Mouse (Mus musculus) monocyte, adult 2 months (primary cell): ENCODE results near the gene Ppil3.

ENCODE experiments used
- DNase-seq, 2 experiments: peaks; one replicate each; pipeline ENCODE4 v3.0.0; 2022; ENCODE audit warnings: low spot score in 2 of 2, low read depth in 1 of 2

Ppil3 gene

DNA sequence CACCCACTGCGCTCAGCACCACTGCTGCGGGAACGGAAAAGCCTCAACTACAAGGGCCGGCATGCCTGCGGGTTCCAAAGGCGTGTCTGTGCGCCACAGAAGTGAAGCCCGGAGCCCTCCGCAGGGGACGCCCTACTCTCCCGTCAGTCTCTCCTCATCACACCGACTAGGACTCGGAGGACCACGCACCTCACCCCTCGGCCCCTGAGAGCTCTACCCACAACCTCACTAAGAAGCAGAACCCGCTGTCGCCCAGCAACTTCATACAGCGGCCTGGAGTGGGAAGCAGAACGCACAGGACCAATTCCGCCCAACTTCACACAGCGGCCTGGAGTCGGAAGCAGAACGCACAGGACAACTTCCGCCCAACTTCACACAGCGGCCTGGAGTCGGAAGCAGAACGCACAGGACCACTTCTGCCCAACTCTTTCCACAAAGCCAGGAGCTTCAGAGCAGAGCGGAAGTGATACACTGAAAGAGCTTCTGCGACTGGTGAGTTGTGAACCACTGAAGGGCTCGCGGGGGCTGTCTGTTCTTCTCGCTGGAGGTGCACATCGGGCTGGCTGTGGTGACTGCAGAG is at the start of gene Ppil3, which contains the start of gene Nif3l1:
TSS of gene Ppil3 (minus strand) at position 344 of the 580 bp plus-strand sequence.
TSS of gene Nif3l1 (plus strand) at position 9 of the 580 bp plus-strand sequence.
- peak; percentile 77 to 79 for DNase-seq

DNA sequence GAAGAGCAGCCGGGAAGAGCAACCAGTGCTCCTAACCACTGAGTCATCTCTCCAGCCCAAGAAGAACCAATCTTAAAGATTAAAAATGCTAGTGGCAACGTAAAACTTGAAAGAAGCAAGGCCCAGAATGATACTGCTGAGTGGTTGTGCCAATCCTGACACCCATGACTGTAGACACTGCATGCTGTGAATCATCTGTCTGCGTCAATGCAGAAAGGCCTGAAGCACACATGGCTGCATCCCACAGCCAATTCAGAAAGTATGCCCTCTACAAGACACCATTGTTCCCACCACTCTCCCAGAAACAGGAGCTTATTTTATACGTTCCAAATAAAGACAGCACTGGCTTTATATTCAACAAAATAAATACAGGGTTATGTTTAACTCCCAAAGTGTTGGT is 37.4 kb upstream of the Ppil3 start:
- no peak for DNase-seq

DNA sequence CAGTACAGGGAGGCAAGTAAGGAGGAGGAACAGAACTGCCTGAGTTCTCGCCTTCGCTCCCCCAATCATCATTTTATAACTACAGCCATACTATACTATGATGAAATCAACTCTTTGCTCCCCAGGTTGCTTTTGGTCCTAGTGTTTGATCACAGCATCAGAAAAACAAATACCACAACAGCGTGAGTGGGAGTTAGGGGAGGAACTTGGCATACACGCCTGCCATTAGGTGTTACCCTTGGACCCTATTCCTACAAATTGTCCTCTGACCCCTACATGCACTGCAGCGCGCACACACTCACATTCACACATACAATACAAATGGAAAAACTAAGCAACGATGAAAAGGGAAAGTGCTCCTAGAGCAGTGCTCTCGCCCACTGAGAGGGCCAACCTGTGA is 30.4 kb upstream of the Ppil3 start:
- DNase-seq = no peak

- DNase-seq = no peak
Measured at GRCm38 (mm10) chr1:58465561-58465960, 20.3 kb upstream of the Ppil3 start.

GRCm38 (mm10) chr1:58465042-58465441 is 19.8 kb upstream of the Ppil3 start:
- no peak for DNase-seq

GRCm38 (mm10) chr1:58463935-58464334 is 18.6 kb upstream of the Ppil3 start:
- no peak for DNase-seq

DNA sequence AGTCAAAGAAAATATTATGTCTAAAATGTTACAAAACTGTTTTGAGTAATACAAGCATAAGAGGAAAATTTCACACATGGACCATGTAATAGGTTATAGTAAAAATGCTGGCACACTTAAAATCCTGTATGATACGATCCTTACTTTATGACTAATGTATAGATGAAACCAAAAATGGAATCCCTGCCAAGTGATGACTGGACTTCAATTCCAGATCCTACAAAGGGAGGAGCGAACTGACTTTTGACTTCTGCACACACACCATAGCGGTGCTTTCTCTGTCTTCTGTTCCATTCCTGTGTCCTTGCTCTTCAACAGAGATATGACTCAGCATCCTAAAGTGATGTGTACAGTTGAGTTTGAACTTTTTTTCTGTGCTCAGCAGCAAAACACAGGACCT is 15.3 kb upstream of the Ppil3 start:
- no peak for DNase-seq

DNA sequence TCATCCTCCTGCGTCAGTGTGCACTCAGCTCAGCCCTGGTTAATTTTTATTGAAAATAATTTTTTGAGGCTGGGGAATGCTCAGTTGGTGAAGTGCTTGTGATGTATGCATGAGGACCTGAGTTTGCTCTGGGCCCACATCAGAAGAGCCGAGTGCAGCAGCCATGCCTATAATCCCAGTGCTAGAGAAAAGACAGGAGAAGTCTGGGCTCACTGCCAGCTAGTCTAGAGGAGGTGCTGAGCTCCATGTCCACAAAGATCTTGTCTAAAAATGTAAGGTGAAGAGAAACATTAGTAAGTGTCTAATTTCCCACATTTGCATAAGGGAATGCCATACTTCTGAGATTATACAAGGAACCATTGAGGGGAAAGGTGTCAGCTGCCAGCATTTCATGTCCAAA is 13.6 kb upstream of the Ppil3 start:
- no peak for DNase-seq

- no peak for DNase-seq
Measured at GRCm38 (mm10) chr1:58458175-58458574, 12.9 kb upstream of the Ppil3 start.

DNA sequence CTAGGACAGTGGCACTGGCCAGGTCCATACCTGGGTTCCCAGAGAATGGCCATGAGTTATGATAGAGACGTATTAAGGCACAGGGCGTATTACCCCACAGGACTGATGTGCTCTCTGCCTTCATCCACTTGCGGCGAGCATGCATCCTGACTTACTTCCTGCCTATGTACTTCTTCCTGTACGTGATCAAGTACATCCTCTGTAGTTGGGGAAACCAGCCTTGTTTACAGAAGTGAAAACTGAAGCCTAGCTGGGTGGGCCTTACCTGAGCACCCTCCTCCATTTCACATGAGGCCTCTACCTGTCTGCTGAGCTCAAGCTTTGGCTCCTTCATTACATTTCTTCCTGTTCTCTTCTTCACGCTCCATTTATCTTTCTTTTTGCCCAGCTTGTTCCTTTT is 9.0 kb upstream of the Ppil3 start:
- no peak for DNase-seq

DNA sequence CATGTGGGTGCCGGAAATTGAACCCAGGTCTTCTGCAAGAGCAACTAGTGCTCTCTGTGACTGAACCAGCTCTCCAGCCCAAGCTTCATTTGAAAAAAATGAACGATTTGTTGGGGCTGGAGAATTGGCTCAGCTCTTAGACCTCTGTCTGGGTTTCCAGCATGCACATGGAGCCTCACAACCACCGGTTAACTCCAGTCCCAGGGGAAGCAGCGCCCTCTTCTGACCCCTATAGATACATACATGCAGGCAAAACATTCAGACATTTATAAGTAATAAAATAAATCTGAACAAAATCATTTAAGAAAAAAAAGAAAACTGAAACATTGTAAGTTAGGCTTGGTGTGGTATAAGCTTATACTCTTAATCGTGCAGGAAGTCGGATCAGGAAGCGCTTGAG is 3.1 kb upstream of the Ppil3 start:
- no peak for DNase-seq

GRCm38 (mm10) chr1:58447766-58448165 is 2.5 kb upstream of the Ppil3 start:
- DNase-seq = no peak

DNA sequence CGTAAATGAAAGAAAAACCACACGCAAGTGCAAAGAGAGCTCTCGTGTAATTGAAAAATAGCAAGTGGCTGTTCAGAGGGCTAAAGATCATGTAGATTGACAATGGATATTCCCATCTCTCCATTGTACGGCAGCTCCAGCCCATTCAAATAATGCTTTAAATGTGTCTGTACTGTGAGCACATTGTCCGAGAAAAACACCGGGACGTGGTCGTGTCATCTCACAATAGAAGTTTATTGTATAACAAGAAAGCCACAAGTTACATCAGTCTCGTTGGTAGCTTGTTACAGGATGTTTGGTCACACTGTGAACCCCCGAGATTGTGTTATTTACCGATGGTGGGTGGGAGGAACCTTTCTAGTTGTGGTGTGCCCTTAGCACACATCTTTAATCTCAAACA is 575 bp upstream of the Ppil3 start:
- no peak for DNase-seq

- DNase-seq = no peak
Measured at GRCm38 (mm10) chr1:58444691-58445090, 595 bp downstream of the Ppil3 start.

GRCm38 (mm10) chr1:58424551-58424950 is 20.7 kb downstream of the Ppil3 start:
- DNase-seq = no peak

GRCm38 (mm10) chr1:58423371-58424248 is 21.7 kb downstream of the Ppil3 start, which contains the start of gene Clk1:
Gene Clk1 (minus strand): TSS chr1:58424066.
- peak; percentile 89 to 98 for DNase-seq

- peak in 1 of 2 experiments; percentile 37 for DNase-seq
Measured at GRCm38 (mm10) chr1:58422879-58423278, 22.4 kb downstream of the Ppil3 start.

- no peak for DNase-seq
Measured at GRCm38 (mm10) chr1:58420961-58421360, 24.3 kb downstream of the Ppil3 start.

- DNase-seq = no peak
Measured at GRCm38 (mm10) chr1:58420032-58420431, 25.3 kb downstream of the Ppil3 start.

- no peak for DNase-seq
Measured at GRCm38 (mm10) chr1:58416048-58416447, 29.2 kb downstream of the Ppil3 start.

- DNase-seq = no peak
Measured at GRCm38 (mm10) chr1:58415442-58415841, 29.8 kb downstream of the Ppil3 start.

DNA sequence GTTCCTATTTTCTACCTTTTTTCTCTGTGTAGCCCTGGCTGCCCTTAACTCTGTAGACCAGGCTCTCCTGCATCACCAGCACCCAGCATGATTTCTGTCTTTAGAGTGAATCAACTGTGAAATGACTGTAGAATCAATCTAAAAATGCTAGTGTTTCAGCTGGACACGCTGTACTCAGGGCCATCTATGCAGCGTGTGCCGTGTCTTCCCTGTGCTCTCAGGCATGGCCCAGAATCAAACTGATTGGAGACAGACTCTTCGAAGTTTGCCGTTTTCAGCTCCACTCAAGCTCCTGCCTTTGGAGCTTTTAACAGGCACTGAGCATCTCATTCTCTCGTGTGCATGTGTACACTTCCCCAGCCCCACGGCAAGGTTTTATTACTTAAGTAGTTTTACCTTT is 34.5 kb downstream of the Ppil3 start:
- DNase-seq = no peak
